Mouse (Mus musculus): ENCODE results near the gene Wsb2.
"Not testable (repeated sequence)": the region's sequence is repeated elsewhere in the genome, so short reads cannot be mapped to it uniquely, and the experiment has no call there.

Wsb2 gene

DNA sequence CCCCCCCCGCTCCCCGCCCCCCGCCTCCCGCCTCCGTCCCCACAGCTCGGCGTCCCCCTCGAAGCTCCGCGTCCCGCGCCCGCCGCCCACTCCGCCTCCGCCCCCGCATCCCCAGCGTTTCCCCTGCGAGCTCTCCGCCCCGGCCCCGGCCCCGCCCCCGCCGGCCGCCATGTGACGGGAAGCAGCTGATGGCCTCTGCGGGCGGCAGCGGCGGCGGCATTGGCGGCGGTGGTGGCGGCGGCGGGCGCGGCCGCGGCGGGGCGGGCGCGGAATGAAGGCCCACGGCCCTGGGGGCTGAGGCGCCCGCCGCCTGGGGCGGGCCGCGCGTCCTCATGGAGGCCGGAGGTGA is at the start of gene Wsb2:
Wsb2 (plus strand) TSS at position 176 of the 349 bp plus-strand sequence.
- peak; percentile 88 to 95 for DNase-seq

DNA sequence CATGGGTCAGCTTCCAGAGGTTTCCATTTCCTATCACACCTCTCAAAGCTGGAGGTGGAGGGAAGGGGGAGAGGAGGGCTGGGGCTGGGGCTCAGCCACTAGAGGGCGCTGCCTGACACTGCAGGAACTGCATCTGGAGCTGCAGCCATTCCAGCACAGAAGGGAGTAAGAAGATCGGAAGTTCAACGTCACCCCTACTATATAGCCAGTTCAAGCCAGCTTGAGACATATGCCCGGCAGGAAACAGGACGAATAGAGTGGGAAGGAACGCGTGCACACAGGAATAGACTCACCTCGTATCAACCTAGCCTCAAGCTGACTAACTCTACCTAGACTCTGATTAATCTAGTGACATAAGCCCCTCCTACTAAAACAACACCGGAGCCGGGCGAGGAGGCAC is 49.4 kb upstream of the Wsb2 start:
- DNase-seq, result peak; percentile 61 to 80

DNA sequence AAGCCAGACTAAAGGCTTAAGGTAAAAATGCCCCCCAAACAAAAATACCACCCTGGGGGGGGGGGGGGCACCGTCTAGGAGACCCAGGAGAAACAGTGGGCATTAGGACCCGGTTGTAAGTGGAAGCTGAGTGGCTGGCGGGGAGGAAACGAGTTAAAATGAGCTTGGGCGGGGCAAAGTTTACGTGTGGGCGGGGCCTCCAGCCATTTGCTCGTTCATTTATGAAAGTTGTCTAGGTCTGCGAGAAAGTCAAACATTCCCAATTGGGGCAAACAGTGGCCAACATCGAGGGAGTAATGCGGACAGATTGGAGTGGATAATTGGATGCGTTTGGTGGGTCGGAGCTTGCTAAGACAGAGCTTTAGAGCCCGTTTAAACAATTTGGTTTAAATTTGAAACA is 43.7 kb upstream of the Wsb2 start:
- no peak for DNase-seq

DNA sequence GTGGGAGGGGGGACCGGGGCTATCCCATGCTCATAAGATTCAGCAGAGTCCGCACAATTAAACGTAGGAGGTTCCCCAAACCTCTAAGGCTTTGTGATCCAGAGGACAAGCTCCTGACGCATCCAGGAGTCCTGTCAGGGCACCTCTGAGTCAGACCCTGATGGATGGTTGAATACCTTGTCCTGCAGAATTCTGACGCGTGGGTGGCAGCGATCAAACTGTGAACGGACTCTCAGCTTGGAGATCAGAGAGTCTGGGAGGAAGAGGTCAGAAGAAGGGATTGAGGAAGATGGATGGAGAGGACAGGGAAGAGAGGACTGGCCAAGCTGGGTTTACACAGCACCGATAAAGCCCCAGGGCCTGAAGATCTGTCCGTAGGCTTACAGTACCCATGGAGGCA is 43.2 kb upstream of the Wsb2 start:
- DNase-seq, result no peak

DNA sequence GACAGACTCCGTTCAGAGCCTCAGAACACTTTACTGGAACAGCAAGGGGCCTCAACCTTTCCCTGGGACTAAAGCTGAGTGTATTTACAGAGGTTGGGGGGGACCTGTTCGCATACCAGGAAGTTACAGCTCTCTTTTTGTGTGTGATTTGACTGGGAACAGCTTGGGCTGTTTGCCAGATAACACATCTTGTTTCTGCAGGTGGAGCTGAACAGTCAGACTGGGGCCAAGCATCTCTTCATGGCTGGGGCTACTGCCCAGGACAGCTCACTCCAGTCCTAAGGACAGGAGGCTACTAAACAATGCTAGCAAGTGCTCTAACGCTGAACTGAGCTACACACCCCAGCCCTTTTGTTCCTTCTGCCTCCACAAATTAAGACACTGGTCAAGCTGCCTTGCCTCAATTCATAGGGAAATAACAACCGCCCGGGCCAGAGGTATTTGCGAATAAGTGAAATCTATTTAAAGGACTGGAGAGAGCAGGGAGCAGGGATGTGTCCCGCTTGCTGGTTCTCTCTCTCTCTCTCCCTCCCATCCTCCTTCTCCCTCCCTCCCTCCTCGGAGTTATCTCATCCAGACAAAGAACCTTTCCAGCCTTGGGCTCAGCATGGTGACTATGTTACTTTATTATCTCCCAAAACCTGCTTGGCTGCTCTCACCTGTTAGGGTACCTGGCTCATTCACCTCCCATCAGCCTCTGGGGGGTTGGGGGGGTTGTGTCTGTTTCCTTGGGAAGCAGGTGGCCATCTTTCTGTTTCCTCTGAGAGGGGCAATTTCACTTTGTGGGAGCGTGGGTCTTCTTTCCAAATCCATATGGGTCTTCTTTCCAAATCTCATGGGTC is 42.3 kb upstream of the Wsb2 start:
- no peak for DNase-seq

DNA sequence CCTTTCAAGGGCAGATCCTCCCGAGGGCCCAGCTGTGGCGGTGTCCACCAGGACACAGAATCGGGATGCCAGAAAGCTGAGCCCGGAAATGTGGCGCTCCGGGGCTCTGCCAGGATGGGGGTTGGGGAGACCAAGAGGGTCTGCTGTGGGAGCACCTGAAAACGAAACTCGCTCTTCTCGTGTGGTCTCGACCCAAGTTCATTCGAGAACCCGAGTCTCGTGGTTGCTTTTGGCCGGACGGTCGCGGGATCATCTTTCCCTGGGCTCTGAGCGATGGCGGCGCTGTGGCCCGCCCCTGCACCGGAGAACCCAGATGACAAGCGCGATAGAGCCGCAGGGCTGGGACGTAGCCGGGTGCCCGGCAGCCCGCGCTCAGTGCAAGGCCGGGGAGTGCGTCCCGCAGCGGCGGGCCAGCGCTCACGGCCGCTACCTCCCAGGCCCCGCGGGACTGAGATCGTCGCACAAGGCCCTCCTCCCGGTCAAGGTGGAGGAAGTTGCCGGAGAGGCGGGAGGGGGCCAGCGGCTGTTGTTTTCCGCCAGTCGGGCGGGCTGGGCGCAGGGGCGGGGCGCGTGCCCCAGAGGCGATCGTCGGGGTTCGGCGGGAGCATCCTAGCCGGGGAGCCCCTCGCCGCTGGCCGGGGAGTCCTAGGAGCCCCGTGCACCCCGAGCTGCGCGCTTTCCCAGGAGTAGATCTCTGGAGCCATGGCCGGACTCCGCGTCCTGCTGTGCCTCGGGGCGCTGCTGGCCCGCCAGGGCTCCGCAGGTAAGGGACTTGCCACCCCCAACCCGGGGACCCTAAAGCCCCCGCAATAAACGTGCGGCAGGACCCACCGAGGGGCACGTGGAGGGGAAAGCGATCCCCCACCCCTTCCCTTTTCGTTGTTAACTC is 38.1 kb upstream of the Wsb2 start, which contains the start of gene Vsig10:
Vsig10 (plus strand) TSS at position 343 of the 889 bp plus-strand sequence.
- peak; percentile 72 to 74 for DNase-seq

DNA sequence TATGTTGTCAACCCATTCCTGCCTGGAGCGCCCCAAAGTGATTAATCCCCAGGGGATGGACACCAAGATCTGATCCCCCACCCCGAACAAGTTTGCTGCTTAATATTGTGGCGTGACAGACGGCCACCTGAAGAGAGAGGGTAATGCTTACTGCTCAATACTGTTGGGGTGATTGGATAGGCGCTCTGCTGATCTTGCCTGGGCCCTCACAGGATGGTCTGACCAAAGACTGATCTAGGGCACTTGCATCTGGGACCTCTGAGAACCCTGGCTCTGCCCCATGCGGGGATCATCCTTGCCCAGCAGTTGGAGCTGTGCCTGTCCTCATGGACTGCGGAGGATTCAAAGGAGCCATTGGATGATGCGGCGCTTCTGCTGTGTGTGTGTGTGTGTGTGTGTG is 33.4 kb upstream of the Wsb2 start:
- DNase-seq, result no peak

DNA sequence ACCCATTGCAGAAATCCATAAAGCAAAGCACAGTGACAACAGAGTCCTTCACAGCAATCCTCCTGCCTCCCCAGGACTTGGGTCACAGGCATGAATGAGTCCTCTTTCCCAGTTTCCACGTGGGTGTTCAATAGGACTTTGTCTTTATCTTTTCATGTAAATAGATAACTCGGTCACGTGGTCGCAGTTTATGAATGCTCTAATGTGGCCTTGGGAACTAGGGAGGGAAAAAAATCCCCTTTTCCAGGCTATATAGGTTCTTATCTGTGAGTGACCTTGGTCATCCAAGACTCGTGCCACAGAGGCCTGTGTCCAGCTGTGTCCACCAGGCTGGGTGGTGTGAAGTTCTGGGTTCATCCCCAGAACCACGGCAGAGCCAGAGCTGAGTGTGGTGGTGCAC is 30.7 kb upstream of the Wsb2 start:
- DNase-seq, result no peak

DNA sequence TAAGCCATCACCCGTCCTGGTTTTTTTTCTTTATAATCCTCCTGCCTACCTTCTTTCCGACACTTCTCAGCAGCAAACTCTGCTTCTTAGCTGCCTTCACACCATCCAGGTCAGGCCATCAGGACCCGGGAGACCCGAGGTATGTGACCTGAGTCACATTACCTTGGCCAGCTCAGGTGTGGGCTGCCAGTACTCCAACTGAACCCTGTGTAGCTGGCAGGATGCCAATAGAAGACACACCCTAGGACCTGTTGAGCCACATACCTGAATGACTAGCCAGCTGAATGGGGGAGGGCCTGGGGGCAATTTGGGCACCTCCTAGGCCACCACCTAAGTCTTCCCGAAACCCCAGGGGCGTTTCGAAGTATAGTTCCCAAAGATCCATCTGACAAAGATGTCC is 26.6 kb upstream of the Wsb2 start:
- no peak for DNase-seq

DNA sequence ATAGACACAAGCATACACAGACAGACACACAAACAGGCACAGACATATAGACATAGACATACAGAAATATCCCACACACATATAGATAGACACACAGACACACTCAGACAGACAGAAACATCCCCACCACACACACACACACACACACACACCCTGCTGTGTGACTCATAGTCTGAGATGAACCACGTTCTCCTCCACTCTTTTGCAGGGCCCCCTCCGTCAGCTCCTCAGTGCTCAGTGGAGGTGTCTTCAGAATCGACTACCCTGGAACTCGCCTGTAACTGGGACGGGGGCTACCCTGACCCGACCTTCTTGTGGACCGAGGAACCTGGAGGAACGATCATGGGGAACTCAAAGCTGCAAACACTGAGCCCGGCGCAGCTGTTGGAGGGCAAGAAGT is 19.1 kb upstream of the Wsb2 start:
- DNase-seq, result no peak

DNA sequence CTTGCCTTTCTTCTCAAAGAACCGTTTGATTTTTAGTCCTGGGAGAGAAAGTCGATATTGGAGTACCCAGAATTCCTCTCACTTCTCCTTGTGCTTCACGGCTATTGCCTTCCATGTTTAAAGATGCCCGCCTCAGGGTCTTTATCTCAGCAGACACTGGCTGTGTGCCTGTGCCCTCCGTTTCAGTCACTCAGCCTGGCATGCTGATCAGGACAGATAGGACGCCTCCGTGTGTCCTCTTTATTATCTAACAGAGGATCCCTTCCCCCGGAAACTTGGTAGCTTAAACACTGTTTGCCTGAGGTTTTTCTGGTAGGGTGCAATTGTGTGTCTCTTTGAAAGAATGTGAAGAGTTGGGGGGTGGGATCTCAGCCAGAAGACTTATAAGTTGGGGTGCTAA is 18.6 kb upstream of the Wsb2 start:
- DNase-seq, result no peak

DNA sequence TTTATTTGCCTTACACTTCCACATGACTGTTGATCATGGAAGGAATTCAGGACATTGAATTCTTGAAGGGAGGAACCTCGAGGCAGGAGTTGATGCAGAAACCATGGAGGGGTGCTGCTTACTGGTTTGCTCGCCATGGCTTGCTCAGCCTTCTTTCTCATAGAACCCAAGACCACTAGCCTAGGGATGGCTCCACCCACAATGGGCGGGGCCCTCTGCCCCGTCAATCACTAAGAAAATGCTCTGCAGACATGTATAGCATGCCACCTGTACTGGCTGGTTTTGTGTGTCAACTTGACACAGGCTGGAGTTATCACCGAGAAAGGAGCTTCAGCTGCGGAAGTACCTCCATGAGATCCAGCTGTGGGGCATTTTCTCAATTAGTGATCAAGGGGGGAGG is 17.0 kb upstream of the Wsb2 start:
- no peak for DNase-seq

DNA sequence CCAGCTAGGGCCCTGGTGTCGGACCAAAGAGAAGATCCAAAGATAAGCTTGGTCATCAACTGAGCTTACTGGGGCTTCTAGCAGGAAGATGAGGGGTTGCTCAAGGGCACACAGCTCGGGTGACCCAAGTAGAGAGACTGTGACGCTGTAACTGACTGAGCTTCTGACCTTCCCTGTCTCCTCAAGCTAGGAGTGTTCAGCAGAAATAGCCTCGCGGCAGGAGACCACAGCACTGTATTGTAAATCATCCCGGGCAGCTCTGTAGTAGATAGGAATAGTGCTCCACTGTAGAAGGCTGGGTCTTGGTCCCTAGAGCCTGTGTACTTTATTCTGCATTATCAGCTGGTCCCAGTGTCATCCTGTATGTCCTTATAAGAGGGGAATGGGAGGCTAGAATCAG is 15.2 kb upstream of the Wsb2 start:
- no peak for DNase-seq

DNA sequence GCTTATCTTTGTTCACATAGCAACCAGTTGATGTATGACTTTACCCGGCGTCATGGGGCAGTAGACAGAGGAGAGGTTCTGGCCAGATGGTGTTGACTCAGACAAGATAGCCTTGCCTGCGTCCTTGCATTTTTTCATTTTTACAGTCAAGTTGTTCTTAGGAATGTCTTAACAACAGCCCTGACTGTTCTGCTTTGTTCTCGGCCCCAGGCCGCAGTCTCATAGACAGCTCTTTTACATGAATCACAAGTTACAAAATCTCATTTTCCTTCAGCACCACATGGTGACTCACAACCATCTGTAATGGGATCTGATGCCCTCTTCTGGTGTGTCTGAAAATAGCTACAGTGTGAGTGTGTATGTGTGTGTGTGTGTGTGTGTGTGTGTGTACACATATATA is 12.6 kb upstream of the Wsb2 start:
- DNase-seq, result not testable (repeated sequence)

DNA sequence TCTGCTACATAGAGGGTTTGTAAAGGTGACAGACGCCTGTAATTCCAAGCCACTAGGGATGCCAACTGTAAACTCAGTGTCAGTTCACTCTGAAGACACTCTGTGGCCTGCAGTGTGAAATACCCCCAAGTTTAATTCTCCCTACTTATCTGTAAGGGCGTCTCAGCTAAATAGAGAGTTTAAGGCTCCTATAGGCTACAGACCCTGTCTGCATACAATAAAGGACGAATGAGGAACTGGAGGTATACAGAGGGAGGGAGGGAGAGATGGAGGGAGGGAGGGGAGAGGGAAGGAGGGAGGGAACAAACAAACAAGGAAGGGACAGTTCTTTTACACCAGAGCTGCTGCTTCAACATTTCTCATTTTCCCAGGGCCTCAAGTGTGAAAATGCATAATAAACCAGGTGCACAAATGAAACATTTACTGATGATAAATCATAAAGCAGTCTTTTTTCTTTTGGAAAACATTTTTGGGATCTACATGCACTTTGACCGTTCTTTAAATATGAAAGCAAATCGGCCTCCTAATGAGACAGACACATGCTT is 11.6 kb upstream of the Wsb2 start:
- DNase-seq, result no peak

DNA sequence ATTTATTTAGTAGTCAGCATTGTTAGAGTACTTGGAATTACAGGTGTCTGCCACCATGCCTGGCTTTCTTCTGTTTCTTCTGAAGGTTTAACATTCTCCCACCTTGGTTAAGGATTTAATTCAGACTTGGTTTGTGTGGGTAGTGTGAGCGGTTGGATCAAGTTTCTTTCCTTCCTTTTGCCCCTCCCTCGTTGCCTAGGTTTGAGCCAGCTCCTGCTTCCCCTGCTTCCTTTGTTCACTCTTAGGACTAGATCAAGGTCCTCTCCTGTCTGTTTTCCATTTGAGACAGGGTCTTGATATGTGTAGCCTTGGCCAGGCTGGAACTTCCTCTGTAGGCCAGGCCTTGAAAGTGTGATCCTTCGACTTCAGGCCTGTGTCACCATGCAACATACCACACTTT is 10.8 kb upstream of the Wsb2 start:
- no peak for DNase-seq

DNA sequence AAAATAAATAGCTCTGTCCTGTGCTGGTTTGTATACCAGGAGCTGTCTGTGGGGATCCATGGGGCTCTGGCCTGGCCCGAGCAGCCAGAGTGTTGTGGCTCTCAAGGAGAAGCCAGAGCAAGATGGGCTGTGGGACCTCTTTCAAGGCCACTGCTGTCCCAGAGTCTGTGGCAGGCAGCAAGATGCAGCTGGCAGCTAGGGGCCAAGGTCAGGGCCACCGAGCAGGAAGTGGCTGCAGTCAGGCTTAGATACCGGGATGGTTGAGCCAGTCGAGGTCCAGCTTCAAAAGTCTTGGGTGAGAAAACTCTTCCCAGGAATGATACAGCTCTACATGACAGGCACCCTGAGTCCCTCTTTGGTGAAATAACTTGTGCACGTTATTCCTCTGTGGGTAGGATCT is 10.1 kb upstream of the Wsb2 start:
- no peak for DNase-seq

DNA sequence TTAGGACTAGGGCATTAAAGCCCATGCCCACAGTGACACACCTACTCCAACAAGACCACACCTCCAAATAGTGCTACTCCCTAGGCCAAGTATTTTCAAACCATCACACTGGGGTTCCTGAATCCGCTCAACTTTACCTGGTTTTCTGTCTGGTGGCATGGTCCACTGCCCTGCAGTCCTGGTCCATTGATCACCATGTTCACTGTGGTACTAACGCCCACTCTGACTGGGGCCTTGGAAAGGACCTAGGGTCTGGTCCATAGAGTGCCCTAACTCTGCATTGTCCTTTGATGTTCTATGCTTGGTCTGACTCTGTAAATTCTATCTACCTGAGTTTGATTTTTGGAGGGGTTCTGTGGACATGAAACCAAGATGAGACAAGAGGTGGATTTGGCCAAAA is 9.3 kb upstream of the Wsb2 start:
- DNase-seq, result no peak

DNA sequence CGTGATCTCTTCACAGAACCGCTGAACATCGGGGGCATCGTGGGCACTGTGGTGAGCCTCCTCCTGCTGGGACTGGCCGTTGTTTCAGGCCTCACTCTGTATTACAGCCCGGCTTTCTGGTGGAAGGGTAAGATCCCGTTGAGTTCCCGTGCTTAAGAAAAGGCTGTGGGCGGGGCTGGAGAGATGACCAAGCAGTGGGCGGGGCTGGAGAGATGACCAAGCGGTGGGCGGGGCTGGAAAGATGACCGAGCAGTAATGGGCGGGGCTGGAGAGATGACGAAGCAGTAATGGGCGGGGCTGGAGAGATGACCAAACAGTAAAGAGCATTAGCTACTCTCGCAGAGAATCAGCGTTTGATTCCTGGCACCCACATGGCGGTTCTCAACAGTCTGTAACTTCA is 8.8 kb upstream of the Wsb2 start:
- peak; percentile 46 to 77 for DNase-seq

DNA sequence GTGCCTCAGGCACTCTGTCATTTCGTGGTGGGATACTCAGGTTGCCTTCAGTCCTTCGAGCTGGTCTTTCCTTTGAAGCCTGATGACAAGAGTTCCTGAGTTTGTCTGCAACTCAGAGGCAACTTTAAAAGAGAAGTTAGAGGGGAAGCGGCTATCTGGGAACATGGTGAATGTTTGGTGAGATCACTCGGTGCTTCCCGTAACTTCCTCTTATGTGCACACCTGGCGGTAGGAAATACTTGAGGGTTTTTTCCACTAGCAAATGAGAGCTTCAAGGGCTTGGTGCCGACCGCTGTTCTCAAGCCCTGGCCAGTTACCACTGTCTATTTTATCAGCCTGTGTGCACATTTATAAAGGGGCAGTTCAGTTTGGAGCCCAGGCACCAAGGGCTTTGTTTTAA is 3.0 kb upstream of the Wsb2 start:
- no peak for DNase-seq

DNA sequence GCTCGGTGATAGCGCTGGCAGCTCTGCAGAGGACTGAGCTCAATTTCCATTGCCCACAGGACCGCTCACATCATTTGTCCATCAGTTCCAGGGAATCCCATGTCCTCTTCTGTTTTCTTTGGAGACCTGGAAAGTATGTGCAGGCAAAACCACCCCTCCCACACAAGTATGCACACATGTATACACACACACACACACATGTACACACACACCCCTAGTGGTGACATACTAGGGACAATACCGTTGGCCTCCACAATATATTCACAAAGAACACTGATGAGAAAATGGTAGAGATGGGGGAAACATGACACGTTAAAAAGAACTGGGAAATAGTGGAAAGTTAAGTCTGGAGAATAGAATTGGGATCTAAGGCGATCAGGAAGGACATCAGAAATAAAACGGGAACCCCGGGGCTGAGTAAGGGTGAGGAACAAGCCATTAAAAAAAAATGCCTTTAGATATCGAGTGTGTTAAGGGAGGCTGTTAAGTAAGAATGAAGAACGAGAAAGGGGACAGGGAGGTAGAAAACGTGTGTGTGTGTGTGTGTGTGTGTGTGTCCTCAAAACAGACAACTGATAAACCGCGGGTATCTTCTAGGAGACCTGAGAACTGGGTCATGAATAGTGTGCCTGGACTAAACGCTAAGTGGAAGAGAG is 1.3 kb upstream of the Wsb2 start:
- no peak for DNase-seq

DNA sequence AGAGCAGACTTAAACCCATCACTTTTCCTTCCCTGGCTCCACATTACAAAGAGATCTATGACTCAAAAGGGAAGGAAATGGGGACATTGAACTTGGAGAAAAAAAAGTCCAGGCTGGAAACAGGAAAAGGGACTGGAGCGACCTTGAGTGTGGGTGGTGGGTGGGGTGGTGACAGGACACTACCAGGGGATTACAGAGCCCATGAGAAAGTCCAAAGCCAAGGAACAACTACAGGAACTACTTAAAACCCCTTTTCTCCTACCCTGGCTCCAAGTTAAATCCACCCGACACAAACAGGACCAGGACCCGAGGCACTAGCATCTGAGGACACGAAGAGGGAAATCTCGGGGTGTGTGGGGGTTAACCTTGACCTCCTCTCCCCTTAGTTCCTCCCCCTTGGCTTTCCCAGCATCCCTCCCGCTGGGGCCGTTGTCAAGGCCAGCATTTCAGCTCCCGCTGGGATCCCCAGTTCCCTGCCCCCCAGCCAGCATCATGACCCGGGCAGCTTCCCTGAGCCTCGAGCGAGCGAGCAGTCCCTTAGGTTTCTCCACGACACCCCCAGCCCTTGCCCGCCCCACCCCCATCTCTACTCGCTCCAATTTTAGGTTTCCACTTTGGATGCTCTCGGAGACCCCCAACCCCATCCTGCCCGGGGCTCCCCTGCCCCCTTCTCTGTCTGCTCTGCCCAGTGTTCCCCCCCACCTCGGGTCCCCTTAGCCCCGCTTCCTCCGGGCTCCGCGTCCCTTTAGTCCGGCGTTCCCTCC is 557 bp upstream of the Wsb2 start:
- peak; percentile 57 to 71 for DNase-seq

Data from cerebellum, postnatal 25 days (tissue).